9 mouse cellular contexts compared by ENCODE assay signal in the genomic region with DNA sequence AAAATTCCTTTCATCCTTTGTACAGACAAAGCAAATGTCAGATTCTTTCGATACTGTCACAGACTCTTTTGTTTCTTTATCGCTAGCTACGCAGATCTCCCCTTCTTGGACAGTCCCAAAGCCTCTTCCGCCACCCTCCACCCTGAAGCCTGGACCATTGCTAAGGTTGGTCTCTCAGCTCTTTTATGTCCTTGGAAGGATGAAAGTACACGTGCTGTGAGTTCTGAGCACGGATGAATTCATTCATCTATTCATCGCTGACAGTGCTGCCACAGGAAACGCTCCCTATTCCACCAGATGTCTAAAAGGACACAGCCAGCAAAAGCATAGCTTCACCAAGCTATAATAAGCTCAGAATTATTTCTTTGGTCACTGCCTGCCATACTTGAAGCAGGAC. TPM values are rescaled to one million over a fixed set of nuclear protein-coding genes. Genes with fewer than 3 reads are reported as not detected.
DNase-seq lines count a peak whose midpoint lies in the region; ATAC-seq lines count a peak whose summit lies in the region.
"Had no signal": no experiment of that assay in that cellular context is flagged by ENCODE, and none has a peak within 500 bp of the region (broad histone marks: within the 10 kb centered on the region; RNA-seq: fewer than 3 reads in every experiment).

No protein-coding gene starts in this region.

- H3K4me1 ChIP-seq in forebrain, embryonic 10.5 days = peaks cover 19% of the 10 kb centered on the region
- H3K4me1 ChIP-seq: limb, embryonic 15.5 days had no signal

- peak overlapping the region; percentile 9; the same call in 1 of the 2 replicates for H3K4me3 ChIP-seq in forebrain, embryonic 10.5 days
- H3K4me3 ChIP-seq: limb, embryonic 15.5 days had no signal

- peak overlapping the region; percentile 51; the same call in 1 of the 2 replicates for H3K27ac ChIP-seq in forebrain, embryonic 10.5 days
- H3K27ac ChIP-seq: limb, embryonic 15.5 days had no signal

- no peaks in the 10 kb centered on the region for H3K27me3 ChIP-seq in forebrain, embryonic 10.5 days (ENCODE audit: poor library complexity, severe bottlenecking)
- H3K27me3 ChIP-seq: limb, embryonic 15.5 days had no signal

- no peak for DNase-seq in frontal cortex, postnatal 10 days (ENCODE audit: low spot score in 2 of 2)
- peak; percentile 6 for DNase-seq in ZHBTc4 (ENCODE audit: low read depth, low spot score)
- DNase-seq in forebrain, embryonic 10.5 days (ENCODE audit: extremely low spot score, low spot score) = no peak
- DNase-seq in left cerebral cortex, postnatal 14 days (ENCODE audit: low spot score in 2 of 2) = peak; percentile 15 to 25
- DNase-seq in right cerebral cortex, postnatal 25 days = peak; percentile 26
- DNase-seq in urinary bladder, adult 2 months (ENCODE audit: low spot score) = no peak
- DNase-seq in spleen, postnatal 4 days (ENCODE audit: low spot score in 2 of 2) = no peak

- no peaks in the 10 kb centered on the region for H3K36me3 ChIP-seq in forebrain, embryonic 10.5 days (replicated peaks)
- H3K36me3 ChIP-seq: limb, embryonic 15.5 days had no signal

- intact Hi-C loops in left cerebral cortex, postnatal 14 days (cut with DNase I) = loop anchor here (10.0 kb wide), 1 partner anchor 181 kb away; the partner anchor contains the start of gene Pik3r3

- WGBS in forebrain, embryonic 10.5 days = 43% methylated on average over 8 of the region's 8 CpGs

- no peaks in the 10 kb centered on the region for H3K9me3 ChIP-seq in forebrain, embryonic 10.5 days
- H3K9me3 ChIP-seq: limb, embryonic 15.5 days had no signal

- ATAC-seq in frontal cortex, adult (ENCODE audit: low TSS enrichment) = peak; percentile 82

RNA-seq across cellular contexts. Expression of gene Mast2, which starts 58.0 kb away (rescaled TPM):
- polyA plus RNA-seq in forebrain, embryonic 10.5 days (2016; fragmentation: Nextera tagmentation; extraction: Ambion mirVana) = 15.4 and 15.9 TPM in 2 replicates
- 10 to 100 TPM; 93.4 to 95.0 TPM for total RNA-seq in left cerebral cortex, postnatal 14 days (2021)
- 23.6 and 29.6 TPM in 2 replicates for polyA plus RNA-seq in urinary bladder, adult 2 months (2012; rRNA removed)

Comparison
In these comparisons a context has a peak if more than half of its experiments do, and no peak if none do; other contexts are left out.
1. DNase-seq: peak in ZHBTc4 (single experiment), left cerebral cortex, postnatal 14 days (2 of 2) and right cerebral cortex, postnatal 25 days (single experiment); none in frontal cortex, postnatal 10 days (0 of 2), forebrain, embryonic 10.5 days (single experiment), urinary bladder, adult 2 months (single experiment) and spleen, postnatal 4 days (0 of 2).